ENCODE assay signal across 22 mouse cellular contexts in genomic region chr1:23345633-23346032, GRCm38 (mm10).
"Had no signal": no experiment of that assay in that cellular context is flagged by ENCODE, and none has a peak within 500 bp of the region (broad histone marks: within the 10 kb centered on the region; RNA-seq: fewer than 3 reads in every experiment).

No protein-coding gene starts in this region.

- H3K4me2 ChIP-seq: liver, embryonic 15.5 days; lung, embryonic 15.5 days; midbrain, embryonic 12.5 days; neural tube, embryonic 13.5 days; neural tube, embryonic 15.5 days; stomach, embryonic 15.5 days had no signal

- ATAC-seq: liver, postnatal 0 days; lung, postnatal 0 days; midbrain, embryonic 16.5 days had no signal

- H3K4me1 ChIP-seq: liver, embryonic 15.5 days; lung, embryonic 15.5 days; megakaryocyte, embryonic 14.5 days; midbrain, embryonic 10.5 days; midbrain, embryonic 12.5 days; neural tube, embryonic 15.5 days; stomach, embryonic 15.5 days had no signal

- H3K9me3 ChIP-seq: liver, embryonic 15.5 days; lung, embryonic 15.5 days; megakaryocyte, embryonic 14.5 days; midbrain, embryonic 10.5 days; midbrain, embryonic 12.5 days; neural tube, embryonic 13.5 days; neural tube, embryonic 15.5 days; stomach, embryonic 15.5 days had no signal

- H3K4me3 ChIP-seq: liver, embryonic 15.5 days; lung, embryonic 15.5 days; megakaryocyte, embryonic 14.5 days; midbrain, embryonic 10.5 days; midbrain, embryonic 12.5 days; myocyte; neural tube, embryonic 13.5 days; neural tube, embryonic 15.5 days; stomach, embryonic 15.5 days had no signal

- H3K9ac ChIP-seq: liver, embryonic 15.5 days; liver, postnatal 0 days; lung, embryonic 15.5 days; midbrain, embryonic 12.5 days; neural tube, embryonic 13.5 days; neural tube, embryonic 15.5 days; stomach, embryonic 15.5 days had no signal

- H3K27me3 ChIP-seq: liver, embryonic 15.5 days; lung, embryonic 15.5 days; megakaryocyte, embryonic 14.5 days; midbrain, embryonic 12.5 days; neural tube, embryonic 13.5 days; neural tube, embryonic 15.5 days; stomach, embryonic 15.5 days had no signal

- H3K36me3 ChIP-seq: liver, embryonic 15.5 days; lung, embryonic 15.5 days; midbrain, embryonic 10.5 days; midbrain, embryonic 12.5 days; neural tube, embryonic 13.5 days; neural tube, embryonic 15.5 days; stomach, embryonic 15.5 days had no signal

- DNase-seq: liver, postnatal 0 days; lung, adult 2 months; lung, postnatal 14 days; lung, postnatal 36 days; midbrain, embryonic 14.5 days; right cerebral cortex, postnatal 14 days; thymus, adult 2 months; thymus, postnatal 25 days; thymus, postnatal 4 days had no signal

- H3K27ac ChIP-seq: liver, embryonic 15.5 days; lung, embryonic 15.5 days; macrophage; midbrain, embryonic 10.5 days; midbrain, embryonic 12.5 days; neural tube, embryonic 13.5 days; neural tube, embryonic 15.5 days; stomach, embryonic 15.5 days; stomach, postnatal 0 days had no signal
